Mouse (Mus musculus): ENCODE measurements around the gene Ms4a10.

Ms4a10 gene

DNA sequence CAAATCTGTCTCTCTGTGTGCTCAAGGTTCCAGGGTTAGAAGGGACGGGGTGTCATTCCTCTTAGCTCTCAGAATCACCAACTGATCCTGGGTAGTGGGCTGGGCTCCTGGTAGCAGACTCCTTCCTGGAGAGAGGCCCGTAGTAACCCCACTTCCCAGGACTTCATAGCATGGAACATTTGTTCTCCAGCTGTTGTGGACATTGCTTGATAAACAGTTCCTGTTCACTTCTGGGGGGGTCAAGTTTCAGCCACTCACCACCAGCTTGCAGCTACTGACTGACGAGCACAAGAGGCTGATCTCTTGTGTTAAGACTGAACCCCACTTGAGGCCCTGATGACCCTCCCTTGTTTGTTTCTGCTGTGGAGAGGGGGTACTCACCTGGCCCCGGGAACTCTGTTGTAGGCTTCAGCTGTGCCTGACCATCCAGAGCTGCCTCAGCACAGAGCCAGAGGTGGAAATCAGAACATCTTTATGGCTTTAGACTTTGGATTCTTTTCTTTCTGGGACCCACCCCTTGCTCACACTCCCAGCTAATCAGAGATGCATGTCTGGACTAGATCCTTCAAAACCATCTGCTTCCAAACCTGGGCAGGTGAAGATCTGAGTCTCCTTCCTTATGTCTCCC, at the start of gene Ms4a10:
Ms4a10 (minus strand) TSS at position 433 of the 628 bp plus-strand sequence.
- DNase-seq (ENCODE audit: low read depth, low spot score) = no peak

DNA sequence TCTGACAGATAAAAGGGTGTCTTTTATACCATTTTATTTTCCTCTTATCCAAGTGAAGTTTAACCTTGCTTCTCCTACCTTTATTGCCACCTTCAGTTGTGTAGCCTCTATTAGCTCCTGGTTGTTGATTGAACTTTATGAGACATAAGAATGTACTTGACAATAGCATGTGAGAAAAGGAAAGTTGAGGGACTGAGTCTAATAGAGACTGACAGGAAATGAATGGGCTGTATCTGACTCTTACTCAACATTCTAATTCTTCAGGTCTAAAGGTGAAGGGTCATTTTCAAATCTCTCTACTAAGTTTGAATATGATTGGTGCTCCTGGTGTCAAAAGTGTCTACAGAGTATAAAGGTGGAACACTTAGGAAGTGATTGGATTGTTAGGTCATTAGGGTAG, 47.9 kb upstream of the Ms4a10 start:
- no peak for DNase-seq (ENCODE audit: low read depth, low spot score)

DNA sequence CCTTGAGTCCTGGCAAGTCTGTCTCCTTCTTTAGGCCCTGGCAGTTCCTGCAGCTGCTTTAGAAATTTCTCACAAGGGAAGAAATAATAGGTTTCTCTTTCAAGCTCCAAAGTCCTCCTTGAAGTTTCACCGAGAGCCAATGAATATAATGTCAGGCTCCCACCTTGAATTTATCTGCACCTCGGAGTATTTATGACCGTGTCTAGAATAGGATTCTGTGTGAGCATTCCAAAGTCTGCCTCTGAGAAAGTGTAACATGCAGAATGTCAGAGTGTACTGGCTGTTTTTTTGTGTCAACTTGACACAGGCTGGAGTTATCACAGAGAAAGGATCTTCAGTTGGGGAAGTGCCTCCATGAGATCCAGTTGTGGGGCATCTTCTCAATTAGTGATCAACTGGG, 43.4 kb upstream of the Ms4a10 start, which contains the start of gene Ms4a18:
Ms4a18 (minus strand) TSS at position 141 of the 400 bp plus-strand sequence.
- no peak for DNase-seq (ENCODE audit: low read depth, low spot score)

DNA sequence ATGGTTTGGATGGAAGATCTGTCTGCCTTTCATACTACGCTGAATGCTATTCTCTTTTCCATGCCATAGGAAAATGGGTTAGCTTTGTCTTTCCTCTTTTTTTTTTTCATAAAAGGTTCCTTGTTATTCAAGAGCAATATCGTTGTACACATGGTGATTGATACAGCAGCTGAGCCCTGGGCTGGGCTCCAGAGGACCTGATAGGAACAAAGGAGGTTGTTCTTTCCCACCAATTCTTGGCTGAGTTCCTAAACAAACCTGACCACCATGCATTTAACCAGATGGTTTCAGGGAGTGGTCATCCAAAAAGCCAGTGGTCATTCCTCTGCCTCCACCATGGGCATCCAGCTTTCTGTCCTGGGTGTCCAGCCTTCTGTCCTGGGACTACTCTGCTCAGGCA, 42.8 kb upstream of the Ms4a10 start:
- DNase-seq (ENCODE audit: low read depth, low spot score) = peak; percentile 29

GRCm38 (mm10) chr19:11015998-11016397, 41.5 kb upstream of the Ms4a10 start:
- DNase-seq (ENCODE audit: low read depth, low spot score) = no peak

DNA sequence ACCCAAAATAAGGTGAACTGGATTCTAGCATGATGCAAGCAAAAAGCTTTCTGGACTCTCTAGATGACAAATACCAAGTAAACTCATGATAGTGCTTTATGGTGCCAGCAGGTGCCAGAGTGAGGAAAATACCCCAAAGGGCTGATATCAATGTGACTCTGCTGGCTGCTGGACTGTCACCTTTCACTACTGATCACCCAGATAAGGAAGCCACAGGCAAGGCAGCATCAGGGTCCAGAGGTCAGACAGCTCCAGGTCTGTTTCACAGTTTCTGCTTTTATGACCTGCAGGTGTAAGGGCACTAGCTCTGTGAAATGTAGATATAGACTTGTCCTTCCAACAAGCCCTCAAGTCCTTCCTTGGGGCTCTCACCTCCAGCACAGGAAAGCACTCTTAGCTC, 41.0 kb upstream of the Ms4a10 start:
- no peak for DNase-seq (ENCODE audit: low read depth, low spot score)

GRCm38 (mm10) chr19:10993150-10993549, 18.7 kb upstream of the Ms4a10 start, which contains the start of gene Ms4a15:
TSS of gene Ms4a15 (minus strand) at chr19:10993250.
- no peak for DNase-seq (ENCODE audit: low read depth, low spot score)

- no peak for DNase-seq (ENCODE audit: low read depth, low spot score)
Measured at GRCm38 (mm10) chr19:10991911-10992310, 17.4 kb upstream of the Ms4a10 start.

DNA sequence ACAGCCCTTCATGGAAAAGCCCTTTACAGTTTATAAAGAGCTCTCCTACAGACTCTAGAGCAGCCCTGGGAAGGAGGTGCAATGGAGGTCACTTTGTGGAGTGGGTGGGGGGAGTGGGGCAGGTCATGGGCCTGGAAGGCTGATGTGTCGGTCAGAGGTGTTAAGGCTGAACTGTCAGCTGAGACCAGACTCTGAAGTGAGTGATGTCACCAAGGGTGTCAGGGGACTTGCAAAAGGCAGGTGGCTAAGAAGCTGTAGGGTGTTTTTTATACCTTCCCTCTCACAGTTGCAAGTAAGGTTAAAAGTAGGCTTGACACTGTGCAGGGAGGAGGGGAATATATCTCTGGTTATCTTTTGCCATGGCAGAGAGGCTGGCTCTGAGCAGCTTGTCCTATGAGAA, 16.3 kb upstream of the Ms4a10 start:
- no peak for DNase-seq (ENCODE audit: low read depth, low spot score)

GRCm38 (mm10) chr19:10988563-10988962, 14.1 kb upstream of the Ms4a10 start:
- no peak for DNase-seq (ENCODE audit: low read depth, low spot score)

- no peak for DNase-seq (ENCODE audit: low read depth, low spot score)
Measured at GRCm38 (mm10) chr19:10985889-10986288, 11.4 kb upstream of the Ms4a10 start.

- DNase-seq (ENCODE audit: low read depth, low spot score) = no peak
Measured at GRCm38 (mm10) chr19:10984551-10984950, 10.1 kb upstream of the Ms4a10 start.

GRCm38 (mm10) chr19:10983146-10983545, 8.7 kb upstream of the Ms4a10 start:
- no peak for DNase-seq (ENCODE audit: low read depth, low spot score)

- no peak for DNase-seq (ENCODE audit: low read depth, low spot score)
Measured at GRCm38 (mm10) chr19:10980210-10980609, 5.7 kb upstream of the Ms4a10 start.

DNA sequence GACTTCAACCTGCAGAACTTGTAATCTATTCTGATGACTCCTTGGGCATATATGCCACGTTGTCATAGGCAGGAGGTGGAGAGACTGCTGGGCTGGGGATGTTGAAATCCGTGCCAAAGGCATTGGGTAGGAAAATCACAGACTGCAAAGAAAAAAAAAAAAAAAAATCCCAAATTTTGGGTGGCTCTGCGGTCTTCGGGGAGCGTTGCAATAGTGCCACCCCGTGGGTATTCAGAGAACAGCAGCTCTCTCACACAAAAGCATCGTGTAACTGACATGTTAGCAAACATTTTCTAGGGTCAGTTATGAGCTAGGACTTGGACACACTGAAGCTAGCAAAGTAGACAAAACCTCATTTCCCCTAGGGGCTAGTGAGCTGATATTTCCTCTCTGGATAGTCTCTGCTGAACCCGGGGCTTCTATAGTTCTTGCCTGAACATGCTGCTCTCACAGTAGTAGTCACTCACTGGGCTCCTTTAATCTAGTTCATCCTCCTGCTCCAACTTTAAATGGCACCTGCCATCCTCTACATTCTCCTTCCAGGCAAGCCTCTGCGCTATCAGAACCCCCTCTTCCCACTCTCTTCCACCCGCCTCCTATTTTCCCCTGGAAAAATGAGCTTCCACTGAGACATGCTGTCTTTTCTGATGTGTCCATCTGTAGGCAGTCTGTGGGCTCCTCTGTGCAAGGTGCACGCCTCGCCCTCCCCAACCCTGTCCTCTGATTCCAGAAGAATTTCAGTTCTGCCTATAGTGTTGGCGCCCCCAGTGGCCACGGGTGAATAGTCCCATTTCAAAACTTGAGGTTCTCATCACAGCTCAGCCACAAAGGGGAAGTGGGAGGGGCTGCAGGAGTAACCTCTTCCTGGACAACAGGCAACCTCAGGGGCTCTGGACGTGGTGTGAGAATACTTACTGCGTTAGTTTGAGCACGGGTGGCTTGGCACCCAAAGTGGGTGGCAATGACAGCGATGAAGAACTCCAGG, 5.0 kb upstream of the Ms4a10 start:
- peak; percentile 44 for DNase-seq (ENCODE audit: low read depth, low spot score)

GRCm38 (mm10) chr19:10976318-10976717, 1.8 kb upstream of the Ms4a10 start:
- DNase-seq (ENCODE audit: low read depth, low spot score) = no peak

GRCm38 (mm10) chr19:10975187-10975586, 717 bp upstream of the Ms4a10 start:
- DNase-seq (ENCODE audit: low read depth, low spot score) = no peak

DNA sequence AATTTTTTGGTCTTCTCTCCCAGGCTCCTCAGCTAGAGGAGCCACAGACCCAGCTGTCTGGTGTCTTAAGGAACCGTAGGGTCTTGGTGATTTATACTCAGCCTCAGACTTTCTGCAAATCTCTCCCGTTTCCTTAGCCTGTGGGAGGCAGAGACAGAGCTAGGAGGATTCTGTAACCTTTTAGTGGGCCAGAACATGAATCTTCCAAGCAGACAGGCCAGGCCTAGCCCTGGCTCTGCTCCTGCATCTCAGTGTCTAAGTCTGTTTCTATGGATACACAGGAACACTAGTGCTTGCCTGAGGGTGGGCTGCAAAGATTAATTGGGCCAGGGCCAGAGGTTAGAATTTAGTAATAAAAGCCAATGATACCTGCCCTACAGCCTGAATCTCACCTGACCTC, 1.3 kb downstream of the Ms4a10 start:
- DNase-seq (ENCODE audit: low read depth, low spot score) = no peak

- no peak for DNase-seq (ENCODE audit: low read depth, low spot score)
Measured at GRCm38 (mm10) chr19:10972660-10973059, 1.8 kb downstream of the Ms4a10 start.

DNA sequence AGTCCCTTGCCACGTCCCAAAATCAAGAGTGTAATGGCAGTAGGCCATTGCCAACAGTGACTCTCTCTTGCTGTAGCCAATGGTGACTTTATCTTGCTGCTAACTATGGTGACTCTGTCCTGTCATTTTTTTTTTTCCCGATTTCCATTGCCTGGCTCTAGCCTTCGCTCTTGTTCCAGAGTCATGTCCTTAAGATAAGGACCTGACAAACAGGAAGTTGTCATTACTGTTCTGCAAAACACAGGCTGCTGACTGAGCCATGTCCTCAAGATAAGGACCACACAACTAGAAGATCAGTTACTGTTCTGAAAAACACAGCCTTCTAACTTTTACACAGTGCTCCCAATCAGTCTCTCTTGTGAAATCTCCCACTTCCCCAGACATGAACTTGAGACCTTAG, 4.0 kb downstream of the Ms4a10 start:
- DNase-seq (ENCODE audit: low read depth, low spot score) = no peak

DNA sequence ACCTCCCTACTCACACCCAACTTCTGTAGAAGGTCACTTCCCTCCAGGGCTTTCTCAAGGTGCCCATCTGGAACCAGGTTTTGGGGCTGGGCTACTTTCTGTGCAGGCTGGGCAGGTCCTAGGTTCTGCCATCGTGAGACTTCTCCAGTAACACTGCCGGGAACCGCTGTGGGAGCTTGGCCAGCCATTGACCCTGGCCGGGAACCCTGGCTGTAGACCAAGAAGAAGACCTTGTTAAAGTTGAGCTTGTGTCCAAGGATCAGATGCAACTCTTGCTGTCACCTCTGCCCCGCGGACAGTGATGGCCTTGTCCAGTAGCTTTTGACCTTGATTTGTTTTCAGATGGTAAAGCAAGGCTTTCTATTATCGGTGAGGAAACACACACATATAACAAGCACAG, 5.9 kb downstream of the Ms4a10 start:
- DNase-seq (ENCODE audit: low read depth, low spot score) = no peak

DNA sequence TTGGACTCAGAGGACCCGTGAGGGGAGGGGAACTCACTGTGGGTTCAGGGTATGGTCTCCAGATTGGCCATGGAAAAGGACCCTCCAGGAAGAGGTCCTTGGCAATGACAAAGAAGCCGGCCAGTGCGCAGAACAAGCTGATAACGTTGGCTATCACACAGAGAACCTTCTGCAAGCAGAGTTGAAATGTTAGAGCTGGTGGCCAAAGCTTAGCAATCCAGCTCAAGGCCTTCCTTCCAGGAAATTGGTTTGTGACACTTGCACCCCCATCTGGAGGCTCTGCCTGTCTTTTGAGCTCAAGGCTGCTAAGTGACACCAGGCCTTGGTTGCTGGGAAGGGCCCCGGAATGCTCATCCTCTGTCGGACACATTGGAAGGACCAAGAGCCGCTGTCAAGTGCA, 8.7 kb downstream of the Ms4a10 start:
- DNase-seq (ENCODE audit: low read depth, low spot score) = no peak

DNA sequence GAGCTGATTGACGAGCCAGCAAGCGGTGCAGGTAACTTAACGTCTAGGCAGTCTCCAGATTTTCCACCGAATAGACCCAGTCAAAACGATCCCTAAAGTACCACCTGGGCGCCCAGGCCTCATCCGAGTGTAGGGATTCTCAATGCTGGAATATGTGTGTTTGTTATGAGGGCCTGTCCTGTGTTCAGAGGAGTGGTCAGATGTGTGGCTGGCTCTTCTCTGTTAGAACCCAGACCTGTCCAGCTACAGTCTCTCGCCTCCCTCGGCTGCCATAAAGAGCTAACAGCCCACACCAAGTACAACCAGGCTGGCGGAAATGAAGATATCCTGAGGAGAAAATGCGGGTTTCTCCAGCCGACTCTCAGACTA, 14.5 kb downstream of the Ms4a10 start:
- no peak for DNase-seq (ENCODE audit: low read depth, low spot score)
